Mouse (Mus musculus): ENCODE measurements around the gene Mt2.

GRCm38 (mm10) chr8:94140266-94140795, 32.1 kb upstream of the Mt2 start:
- TF ChIP-seq GATA1 (IDR thresholded peaks at IDR 0.05; ENCODE audit: borderline replicate concordance, low read length) (no peak), FLI1 (IDR thresholded peaks at IDR 0.05; ENCODE audit: low read length) (no peak)

Measured in megakaryocyte, embryonic 14.5 days (primary cell).